Mouse (Mus musculus) liver, embryonic 14.5 days (tissue): ENCODE measurements around the gene Aqp1.

Experiments
- CTCF ChIP-seq: IDR thresholded peaks from 2 replicates; pipeline ENCODE4 v1.5.1; 2016; ENCODE audit warnings: antibody characterized with exemption, low read depth, control low read depth
- EP300 ChIP-seq: IDR thresholded peaks from 2 replicates; pipeline ENCODE4 v1.6.1; 2016; ENCODE audit warnings: antibody characterized with exemption, low read depth

DNA sequence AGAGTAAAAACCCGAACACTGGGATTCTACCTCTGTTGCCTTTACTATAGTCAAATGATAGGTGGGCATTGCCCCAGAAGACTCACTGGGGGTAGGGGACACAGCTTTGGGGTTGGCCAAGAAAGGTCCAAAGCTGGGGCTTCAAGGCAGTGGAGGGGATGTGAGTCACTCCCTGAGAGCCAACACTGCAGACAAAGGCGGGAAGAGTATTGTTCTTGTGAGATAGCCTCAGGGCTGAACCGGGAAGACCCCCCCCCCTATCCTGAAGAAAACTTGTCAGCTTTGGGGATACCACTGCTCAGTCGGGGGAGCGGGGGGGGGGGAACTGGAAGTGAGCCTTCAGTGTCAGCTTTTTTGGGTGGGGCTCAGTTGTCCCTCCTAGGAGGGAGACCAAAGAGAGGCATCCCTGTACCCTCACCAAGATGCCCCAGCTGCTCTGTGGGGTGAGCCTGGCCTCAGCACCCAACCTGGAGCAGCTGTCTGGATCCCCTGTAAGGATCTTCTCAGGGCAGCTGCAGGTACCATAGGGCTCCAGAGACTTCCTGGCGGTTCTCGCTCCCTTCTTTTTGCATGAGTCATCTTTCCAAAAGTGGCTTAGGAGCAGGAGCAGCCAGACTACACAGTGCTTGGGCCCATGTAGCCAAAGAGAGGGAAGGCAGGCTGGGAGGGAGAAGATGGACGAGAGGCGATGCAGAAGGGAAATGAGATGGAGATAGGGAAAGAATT is 8.2 kb downstream of the Aqp1 start:
- no peak for TF ChIP-seq CTCF
- no peak for TF ChIP-seq EP300
